Comparison of ENCODE assay signal across 12 mouse cellular contexts in genomic region chr2:14200879-14201445, GRCm38 (mm10). TPM values are rescaled to one million over a fixed set of nuclear protein-coding genes. Genes with fewer than 3 reads are reported as not detected.
DNase-seq lines count a peak whose midpoint lies in the region; ATAC-seq and TF ChIP-seq lines count a peak whose summit lies in the region.
"Not testable (repeated sequence)": the region's sequence is repeated elsewhere in the genome, so short reads cannot be mapped to it uniquely, and the experiment has no call there.
"Had no signal": no experiment of that assay in that cellular context is flagged by ENCODE, and none has a peak within 500 bp of the region (broad histone marks: within the 10 kb centered on the region; RNA-seq: fewer than 3 reads in every experiment).

No protein-coding gene starts in this region.

- peak; percentile 73 for ATAC-seq in forebrain, postnatal 0 days
- peak; percentile 38; the same call in 1 of the 2 replicates for ATAC-seq in intestine, embryonic 14.5 days (replicated peaks; ENCODE audit: low FRiP score, low TSS enrichment, low read depth)
- ATAC-seq in intestine, embryonic 16.5 days: peak; percentile 74
- ATAC-seq in megakaryocyte, adult 5-6 weeks (ENCODE audit: poor library complexity, severe bottlenecking): peak; percentile 31; the same call in 1 of the 2 replicates

- not testable (repeated sequence) for DNase-seq in forebrain, postnatal 0 days; intestine, embryonic 14.5 days (ENCODE audit: low spot score)

- H3K27ac ChIP-seq in bone marrow macrophage, adult 2 months (ENCODE audit: insufficient read depth, low read depth, low read length): 0 out of 2 replicates have a peak overlapping the region, but pooled peaks have one; percentile 22
- not testable (repeated sequence) for H3K27ac ChIP-seq in forebrain, postnatal 0 days (ENCODE audit: low read depth, low read length); intestine, embryonic 14.5 days (ENCODE audit: low read depth); intestine, embryonic 16.5 days (ENCODE audit: low read length)

- H3K4me3 ChIP-seq in bone marrow macrophage, adult 2 months (ENCODE audit: insufficient read depth, low read length); forebrain, postnatal 0 days (ENCODE audit: low read depth, low read length); intestine, embryonic 14.5 days (ENCODE audit: low read depth, low read length); intestine, embryonic 16.5 days (ENCODE audit: low read length): not testable (repeated sequence)

- not testable (repeated sequence) for H3K36me3 ChIP-seq in forebrain, postnatal 0 days (ENCODE audit: insufficient read depth); intestine, embryonic 14.5 days (ENCODE audit: control insufficient read depth, insufficient read depth, low read length); intestine, embryonic 16.5 days (ENCODE audit: control insufficient read depth, insufficient read depth, low read length)

- WGBS in forebrain, postnatal 0 days: no CpG with 5 or more reads among the region's 2 CpGs
- no CpG with 5 or more reads among the region's 2 CpGs for WGBS in intestine, embryonic 14.5 days
- no CpG with 5 or more reads among the region's 2 CpGs for WGBS in intestine, embryonic 16.5 days

- H3K27me3 ChIP-seq in forebrain, postnatal 0 days (ENCODE audit: insufficient read depth, low read length); intestine, embryonic 14.5 days (replicated peaks; ENCODE audit: control insufficient read depth, insufficient read depth, low read length); intestine, embryonic 16.5 days (replicated peaks; ENCODE audit: control insufficient read depth, insufficient read depth, low read length): not testable (repeated sequence)

- not testable (repeated sequence) for H3K9me3 ChIP-seq in forebrain, postnatal 0 days (ENCODE audit: low read length); intestine, embryonic 14.5 days (ENCODE audit: control insufficient read depth, low read length); intestine, embryonic 16.5 days (ENCODE audit: control insufficient read depth, low read length)

- not testable (repeated sequence) for H3K4me2 ChIP-seq in forebrain, postnatal 0 days (ENCODE audit: low read depth); intestine, embryonic 14.5 days (ENCODE audit: low read length); intestine, embryonic 16.5 days (ENCODE audit: low read depth, low read length)

- not testable (repeated sequence) for TF ChIP-seq POLR2A in bone marrow macrophage, adult 2 months (IDR thresholded peaks at IDR 0.05; ENCODE audit: borderline replicate concordance, low read depth, low read length)

- not testable (repeated sequence) for H3K9ac ChIP-seq in forebrain, postnatal 0 days; intestine, embryonic 14.5 days (ENCODE audit: low read length); intestine, embryonic 16.5 days (ENCODE audit: low read depth, low read length)

- TF ChIP-seq CTCF in bone marrow macrophage, adult 2 months (IDR thresholded peaks at IDR 0.05; ENCODE audit: low read depth, low read length); forebrain, postnatal 0 days (IDR thresholded peaks at IDR 0.05; ENCODE audit: low read depth): not testable (repeated sequence)

- peaks cover 47% of the 10 kb centered on the region for H3K4me1 ChIP-seq in bone marrow macrophage, adult 2 months (ENCODE audit: control insufficient read depth, insufficient read depth, low read length)
- H3K4me1 ChIP-seq in forebrain, postnatal 0 days (ENCODE audit: insufficient read depth); intestine, embryonic 14.5 days (replicated peaks; ENCODE audit: control insufficient read depth, insufficient read depth, low read length); intestine, embryonic 16.5 days (ENCODE audit: control insufficient read depth, insufficient read depth, low read length): not testable (repeated sequence)

RNA-seq across cellular contexts. Expression of gene Tmem236, which starts 26.6 kb away (rescaled TPM):
- polyA plus RNA-seq in bone marrow macrophage, adult 2 months (2012; ENCODE audit: insufficient read depth, insufficient read length, missing spikeins): 0.36 TPM in 1 of 2 replicates, not detected in the other
- total RNA-seq in forebrain, postnatal 0 days (2014; rRNA removed): 0.23 and 0.24 TPM in 2 replicates
- polyA plus RNA-seq in forebrain, postnatal 0 days (2015; fragmentation: Nextera tagmentation; extraction: Ambion mirVana): 0.12 and 0.13 TPM in 2 replicates
- 3.2 and 4.5 TPM in 2 replicates for polyA plus RNA-seq in intestine, embryonic 14.5 days (2014; fragmentation: Nextera tagmentation; extraction: Ambion mirVana)
- polyA plus RNA-seq in intestine, embryonic 16.5 days (2015; fragmentation: Nextera tagmentation; extraction: Ambion mirVana): 28.5 and 32.5 TPM in 2 replicates
- total RNA-seq in megakaryocyte, adult 5-6 weeks (2015): 0.11 and 1.0 TPM in 2 replicates
- 0.37 and 0.59 TPM in 2 replicates for total RNA-seq in megakaryocyte, adult 5-6 weeks (2017)
- total RNA-seq: adrenal gland, adult 18-20 months; adrenal gland, postnatal 14 days had no signal
- polyA plus RNA-seq: activated CD4-positive, CD25-positive, alpha-beta regulatory T cell, adult 4 months; CD4-positive, CD25-positive, alpha-beta regulatory T cell, adult 4 months; embryonic facial prominence, embryonic 10.5 days; forebrain, embryonic 11.5 days; G1E had no signal

RNA-seq across cellular contexts. Expression of gene Mrc1, which starts 28.2 kb away (rescaled TPM):
- polyA plus RNA-seq in bone marrow macrophage, adult 2 months (2012; ENCODE audit: insufficient read depth, insufficient read length, missing spikeins): 471 and 498 TPM in 2 replicates
- 9.9 and 17.1 TPM in 2 replicates for total RNA-seq in forebrain, postnatal 0 days (2014; rRNA removed)
- 3.6 and 4.1 TPM in 2 replicates for polyA plus RNA-seq in forebrain, postnatal 0 days (2015; fragmentation: Nextera tagmentation; extraction: Ambion mirVana)
- 7.9 TPM in 2 replicates for polyA plus RNA-seq in intestine, embryonic 14.5 days (2014; fragmentation: Nextera tagmentation; extraction: Ambion mirVana)
- polyA plus RNA-seq in intestine, embryonic 16.5 days (2015; fragmentation: Nextera tagmentation; extraction: Ambion mirVana): 4.6 and 5.1 TPM in 2 replicates
- total RNA-seq in megakaryocyte, adult 5-6 weeks (2015): 5.9 and 8.7 TPM in 2 replicates
- total RNA-seq in megakaryocyte, adult 5-6 weeks (2017): 10.3 and 11.3 TPM in 2 replicates
- polyA plus RNA-seq: G1E had no signal

Comparison
In these comparisons a context has a peak if more than half of its experiments do, and no peak if none do; other contexts are left out.
1. RNA of gene Mrc1, which starts 28.2 kb away (polyA plus RNA-seq): 471 to 498 TPM in bone marrow macrophage, adult 2 months; 7.9 TPM in intestine, embryonic 14.5 days, 4.6 to 5.1 TPM in intestine, embryonic 16.5 days and 3.6 to 4.1 TPM in forebrain, postnatal 0 days; every median in the first group is over 10 times any median in the second.
2. Peak in every context shown above with its lines, with median percentiles within 50 percentile points of each other: ATAC-seq.